8 mouse cellular contexts compared by ENCODE assay signal in the genomic region with DNA sequence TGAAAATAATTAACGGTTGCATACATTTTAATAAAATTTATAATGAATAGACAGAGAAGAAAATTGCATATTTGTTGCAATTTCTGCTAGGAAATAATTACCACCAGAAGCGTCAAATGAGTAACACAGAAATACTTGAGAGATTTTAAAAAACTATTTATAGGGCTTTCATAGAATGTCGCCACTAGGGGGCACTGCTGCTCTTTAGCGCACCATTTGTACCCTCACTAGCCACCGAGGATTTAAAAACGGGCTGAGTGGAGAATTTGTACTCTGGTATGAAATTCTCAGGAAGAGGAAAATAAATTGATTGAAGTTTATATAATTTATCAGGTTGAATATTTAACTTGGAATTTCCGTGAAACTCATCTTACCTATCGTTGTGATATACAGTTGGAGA.
DNase-seq lines count a peak whose midpoint lies in the region; ATAC-seq and TF ChIP-seq lines count a peak whose summit lies in the region.

No protein-coding gene starts in this region.

- H3K36me3 ChIP-seq in heart, embryonic 12.5 days: no peaks in the 10 kb centered on the region

- peak; percentile 76 for TF ChIP-seq CTCF in Patski (IDR thresholded peaks at IDR 0.05)

- in situ Hi-C loops in Patski (cut with MboI; ENCODE audit: low pct_unique_long_range_greater_than_20kb): no loop called here

- POLR2A ChIA-PET in Patski (lab: Charles Lee): no interaction called here

- H3K27ac ChIP-seq in heart, embryonic 12.5 days (ENCODE audit: poor library complexity, severe bottlenecking): no peak overlapping the region

- no peak overlapping the region for H3K9ac ChIP-seq in heart, embryonic 12.5 days

- H3K4me3 ChIP-seq in heart, embryonic 12.5 days: no peak overlapping the region

- H3K4me1 ChIP-seq in heart, embryonic 12.5 days (replicated peaks): no peaks in the 10 kb centered on the region

- CTCF ChIA-PET in Patski (lab: Charles Lee): no interaction called here

- no peak overlapping the region for H3K4me2 ChIP-seq in heart, embryonic 12.5 days

- DNase-seq in heart, adult 8-10 months (ENCODE audit: low spot score): peak; percentile 11
- no peak for DNase-seq in Patski (ENCODE audit: low read depth, low spot score)
- peak; percentile 89 to 93 for DNase-seq in cerebellum, postnatal 10 days
- peak; percentile 72 to 83 for DNase-seq in frontal cortex, postnatal 36 days (ENCODE audit: low spot score in 2 of 2)
- DNase-seq in layer of hippocampus, adult 9-10 months (ENCODE audit: low spot score): peak; percentile 60
- DNase-seq in mesoderm, embryonic 11.5 days (ENCODE audit: low read depth, low spot score): peak; percentile 81
- DNase-seq in thymus, postnatal 14 days: peak; percentile 25

- no peak for ATAC-seq in heart, embryonic 12.5 days (ENCODE audit: insufficient number of reproducible peaks, low FRiP score)
- ATAC-seq in Patski: no peak

- WGBS in heart, embryonic 12.5 days: 14% methylated on average over 8 of the region's 8 CpGs

- no peaks in the 10 kb centered on the region for H3K9me3 ChIP-seq in heart, embryonic 12.5 days (replicated peaks)

- no peaks in the 10 kb centered on the region for H3K27me3 ChIP-seq in heart, embryonic 12.5 days (replicated peaks)
- no peaks in the 10 kb centered on the region for H3K27me3 ChIP-seq in Patski
